Mouse (Mus musculus) kidney, adult 2 months (tissue): ENCODE measurements around the gene Supt20.

Experiments used
- CTCF ChIP-seq: fragments of 200-500 bp; conservative IDR thresholded peaks from 2 replicates; pipeline ENCODE4 v1.5.1; 2011; ENCODE audit warnings: low read depth, mild to moderate bottlenecking, control low read depth, low read length, moderate library complexity, mixed read lengths; ENCODE audit not compliant: insufficient read depth, insufficient read length
- POLR2A ChIP-seq: fragments of 200-500 bp; IDR thresholded peaks from one replicate; pipeline ENCODE4 v1.6.1; 2011; ENCODE audit warnings: low read depth, low read length, control low read depth

GRCm38 (mm10) chr3:54757446-54757845 lies 64.8 kb downstream of the Supt20 start:
- no peak for TF ChIP-seq POLR2A
- no peak for TF ChIP-seq CTCF
